Mouse (Mus musculus): Measurements from ENCODE around the gene Arpc3. TPM values are rescaled to one million over a fixed set of nuclear protein-coding genes. Genes with fewer than 3 reads are reported as not detected.
"Not testable (repeated sequence)": the region's sequence is repeated elsewhere in the genome, so short reads cannot be mapped to it uniquely, and the experiment has no call there.

Gene Arpc3
- total RNA-seq, 2 experiments from 2014 or later = 164 to 180 TPM

DNA sequence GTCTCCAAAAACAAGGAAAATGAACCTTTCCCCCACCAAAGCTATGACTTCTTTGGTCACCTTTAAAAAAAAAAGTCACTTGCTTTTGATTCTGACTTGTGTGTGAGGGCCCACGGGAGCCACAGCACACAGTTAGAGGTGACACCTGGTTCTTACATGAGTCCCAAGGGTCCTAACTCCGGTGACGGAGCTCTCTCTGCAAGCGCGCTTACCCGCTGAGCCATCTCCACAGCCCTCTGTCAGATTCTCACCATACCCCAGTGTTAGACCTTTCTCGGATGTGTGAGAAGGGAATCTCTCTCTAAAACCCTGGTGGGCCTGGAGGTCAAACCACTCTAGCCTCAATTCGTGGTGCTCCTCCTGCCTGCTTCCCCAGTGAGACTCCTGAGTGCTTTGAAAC lies 5.8 kb downstream of the Arpc3 start:
- DNase-seq (ENCODE audit: low spot score in 2 of 2) = no peak

DNA sequence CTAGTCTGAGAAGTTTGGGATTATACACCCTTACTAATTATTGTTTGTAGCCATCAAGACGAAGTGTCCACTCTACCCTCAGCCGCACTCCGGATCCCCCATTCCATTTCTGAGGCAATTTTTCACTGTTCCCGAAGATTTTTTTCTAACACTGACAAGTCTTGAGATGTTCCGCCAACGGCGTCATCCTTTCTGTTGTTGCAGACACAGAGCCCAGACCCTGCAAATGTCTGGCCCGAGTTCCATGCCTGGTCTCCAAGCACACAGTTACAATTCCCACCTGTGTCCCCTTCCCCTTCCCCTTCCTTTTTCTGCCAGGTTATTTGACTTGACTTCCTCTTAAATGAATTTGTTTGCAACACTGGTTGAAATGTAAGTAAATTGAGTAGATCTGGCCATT lies 8.2 kb downstream of the Arpc3 start:
- no peak for DNase-seq (ENCODE audit: low spot score in 2 of 2)

- no peak for DNase-seq (ENCODE audit: low spot score in 2 of 2)
Measured at GRCm38 (mm10) chr5:122400628-122401302, 9.1 kb downstream of the Arpc3 start.

GRCm38 (mm10) chr5:122401303-122401640 lies 9.6 kb downstream of the Arpc3 start:
- DNase-seq (ENCODE audit: low spot score in 2 of 2) = peak in 1 of 2 experiments; percentile 37

GRCm38 (mm10) chr5:122402160-122402559 lies 10.5 kb downstream of the Arpc3 start:
- no peak for DNase-seq (ENCODE audit: low spot score in 2 of 2)

DNA sequence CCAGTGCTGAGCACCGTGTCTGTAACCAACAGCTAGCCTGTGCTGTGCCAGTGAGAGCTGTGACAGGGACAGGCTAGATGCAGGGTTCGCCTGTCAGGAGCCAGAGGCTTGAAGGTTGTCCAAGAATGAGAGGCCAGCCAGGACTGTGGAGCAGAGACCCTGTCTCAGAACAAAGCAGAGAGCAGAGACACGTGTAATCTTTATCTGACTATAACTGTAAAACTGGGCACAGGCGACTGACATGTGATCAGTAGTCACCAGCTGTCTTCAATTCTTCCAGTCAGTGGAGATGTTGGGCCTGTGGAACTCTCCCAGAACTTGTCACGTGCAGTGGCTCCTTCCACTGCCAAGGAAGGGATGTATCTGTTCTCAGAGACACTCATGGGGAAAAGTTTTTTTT lies 11.1 kb downstream of the Arpc3 start:
- DNase-seq (ENCODE audit: low spot score in 2 of 2) = no peak

DNA sequence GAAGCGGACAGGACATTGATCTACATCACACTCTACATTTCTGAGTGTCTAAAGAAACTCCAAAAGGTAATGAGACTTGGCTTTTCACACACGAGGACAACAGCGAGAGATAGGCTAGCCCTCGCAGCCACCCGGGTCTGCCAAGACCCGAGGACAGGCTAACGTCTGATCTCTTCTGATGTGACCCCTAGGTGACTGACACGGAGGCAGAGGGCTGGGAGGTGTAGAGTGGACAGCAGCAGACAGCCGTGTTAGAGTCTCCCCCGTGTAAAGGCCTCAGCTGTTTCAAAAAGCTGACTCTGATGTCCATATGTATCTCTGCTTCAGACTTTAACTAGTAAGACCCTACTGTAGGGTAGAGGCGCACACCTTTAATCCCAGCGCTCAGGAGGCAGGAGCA lies 11.7 kb downstream of the Arpc3 start:
- DNase-seq (ENCODE audit: low spot score in 2 of 2) = no peak

- DNase-seq (ENCODE audit: low spot score in 2 of 2) = no peak
Measured at GRCm38 (mm10) chr5:122405537-122405936, 13.9 kb downstream of the Arpc3 start.

DNA sequence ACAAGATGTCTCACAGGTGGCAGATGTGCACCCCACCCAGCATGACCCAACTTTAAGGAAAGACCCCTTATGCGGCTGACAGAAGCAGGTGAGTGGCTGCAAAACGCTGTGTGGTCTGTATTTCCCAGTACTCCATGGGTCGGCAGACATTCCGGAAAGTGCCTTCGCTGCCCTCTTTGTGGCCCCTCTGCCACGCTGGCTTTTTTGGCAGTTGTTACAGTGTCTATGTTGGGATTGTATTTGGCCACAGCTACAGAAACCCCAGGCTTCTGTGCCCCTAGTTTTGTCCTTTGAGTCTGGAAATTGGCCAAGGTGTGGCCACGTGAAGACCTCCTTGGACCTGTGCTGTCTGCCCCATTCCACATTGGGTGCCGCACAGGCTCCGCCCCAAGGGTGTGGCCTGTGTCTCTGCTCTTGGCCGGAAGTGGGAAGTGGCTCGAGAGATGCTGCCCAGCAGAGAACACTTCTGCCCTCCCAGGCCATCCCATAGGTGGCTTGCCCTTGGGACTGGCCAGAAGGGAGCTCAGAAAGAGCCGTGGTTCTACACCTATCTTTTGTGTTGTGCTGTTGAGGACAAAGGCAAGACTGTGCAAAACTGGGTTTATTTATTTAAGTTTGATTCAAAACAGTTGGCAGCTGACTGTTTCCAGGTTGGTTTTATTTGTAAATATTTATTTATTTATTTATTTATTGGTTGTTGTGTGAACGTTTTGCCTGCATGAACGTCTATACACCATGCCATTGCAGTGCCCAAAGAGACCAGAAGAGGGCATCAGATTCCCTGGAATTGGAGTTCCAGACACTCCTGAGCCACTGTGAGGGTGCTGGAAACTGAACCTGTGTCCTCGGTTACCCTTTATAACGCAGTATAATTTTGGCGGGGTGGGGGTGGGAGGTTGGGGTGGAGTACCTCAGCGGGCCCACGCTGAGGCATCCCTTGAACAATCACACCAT lies 18.3 kb downstream of the Arpc3 start:
- no peak for DNase-seq (ENCODE audit: low spot score in 2 of 2)

- DNase-seq (ENCODE audit: low spot score in 2 of 2) = no peak
Measured at GRCm38 (mm10) chr5:122411892-122412291, 20.2 kb downstream of the Arpc3 start.

GRCm38 (mm10) chr5:122412826-122413225 lies 21.1 kb downstream of the Arpc3 start:
- no peak for DNase-seq (ENCODE audit: low spot score in 2 of 2)

GRCm38 (mm10) chr5:122414351-122414750 lies 22.7 kb downstream of the Arpc3 start:
- DNase-seq (ENCODE audit: low spot score in 2 of 2) = no peak

GRCm38 (mm10) chr5:122415465-122415864 lies 23.8 kb downstream of the Arpc3 start:
- no peak for DNase-seq (ENCODE audit: low spot score in 2 of 2)

- DNase-seq (ENCODE audit: low spot score in 2 of 2) = not testable (repeated sequence)
Measured at GRCm38 (mm10) chr5:122420676-122421075, 29.0 kb downstream of the Arpc3 start.

DNA sequence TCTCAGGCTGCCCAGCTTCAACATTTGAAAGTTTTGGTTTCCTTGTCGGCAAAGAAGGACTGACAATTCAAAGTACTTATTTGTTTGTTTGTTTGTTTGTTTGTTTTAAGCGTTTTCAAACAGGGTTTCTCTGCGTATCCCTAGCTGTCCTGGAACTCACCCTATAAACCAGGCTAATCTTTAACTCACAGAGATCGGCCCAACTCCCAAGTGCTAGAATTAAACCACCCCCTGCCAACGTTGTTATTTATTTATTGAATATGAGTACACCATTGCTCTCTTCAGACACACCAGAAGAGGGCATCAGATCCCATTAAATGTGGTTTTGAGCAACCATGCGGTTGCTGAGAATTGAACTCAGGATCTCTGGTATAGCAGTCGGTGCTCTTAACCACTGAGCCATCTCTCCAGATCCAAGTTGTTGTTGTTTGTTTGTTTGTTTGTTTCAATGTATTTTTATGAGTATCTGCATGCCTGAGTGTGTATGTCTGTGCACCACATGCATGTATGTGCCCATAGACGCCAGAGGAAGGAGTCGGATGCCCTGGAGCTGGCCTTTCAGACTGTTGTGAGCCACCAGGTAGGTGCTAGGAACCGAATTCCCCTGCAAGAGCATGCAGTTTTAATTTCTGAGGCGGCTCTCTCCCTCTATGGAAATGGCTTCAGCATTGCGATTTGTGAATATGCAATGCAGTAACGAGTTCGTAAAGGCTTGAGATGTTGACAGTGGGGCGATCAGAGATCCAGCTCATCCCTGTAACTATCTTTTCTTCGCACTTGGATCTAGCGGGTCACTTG lies 29.8 kb downstream of the Arpc3 start, which contains the start of gene Anapc7:
Gene Anapc7 (plus strand): TSS at position 423 of the 798 bp plus-strand sequence.
- DNase-seq (ENCODE audit: low spot score in 2 of 2) = no peak

DNA sequence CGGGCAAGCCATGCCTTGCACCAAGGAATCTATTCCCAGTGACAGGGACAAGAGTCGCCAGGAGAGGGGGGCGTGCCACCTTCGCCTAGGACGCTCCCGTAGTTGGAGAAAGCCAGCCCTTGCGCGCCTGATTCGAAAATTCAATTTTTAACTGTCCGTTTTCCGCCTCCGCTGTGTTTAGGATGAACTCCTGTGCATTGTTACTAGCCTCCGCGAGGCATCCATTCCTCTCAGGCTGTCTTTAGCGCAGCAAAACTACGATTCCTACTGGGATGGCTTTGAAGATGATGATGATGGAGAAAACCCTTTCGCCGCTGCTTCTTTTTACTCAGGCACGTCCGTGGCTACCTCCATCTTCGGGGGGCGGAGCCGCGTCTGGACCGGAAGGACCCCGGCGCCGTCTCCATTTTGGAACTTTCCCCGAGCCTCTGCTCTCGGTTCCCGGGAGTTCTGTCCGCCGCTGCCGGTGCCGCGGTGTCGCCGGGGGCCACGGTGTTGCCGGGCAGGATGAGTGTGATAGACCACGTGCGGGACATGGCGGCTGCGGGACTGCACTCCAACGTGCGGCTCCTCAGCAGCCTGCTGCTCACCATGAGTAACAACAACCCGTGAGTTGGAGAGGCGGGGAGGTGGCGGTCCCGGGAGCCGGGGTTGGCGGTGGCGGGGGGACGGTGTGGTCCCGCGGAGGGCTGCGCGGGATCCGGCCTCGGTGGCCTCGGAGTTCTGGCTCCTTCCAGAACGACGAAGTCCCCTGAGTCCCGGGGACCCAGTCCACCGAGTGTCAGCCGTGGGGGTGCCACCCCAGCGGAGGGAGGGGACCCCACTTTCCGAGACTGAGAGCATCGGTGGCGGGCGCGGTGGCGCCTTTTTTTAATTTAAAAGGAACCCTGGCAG lies 30.6 kb downstream of the Arpc3 start:
- peak; percentile 75 to 84 for DNase-seq (ENCODE audit: low spot score in 2 of 2)

- DNase-seq (ENCODE audit: low spot score in 2 of 2) = no peak
Measured at GRCm38 (mm10) chr5:122423083-122423482, 31.4 kb downstream of the Arpc3 start.

- DNase-seq (ENCODE audit: low spot score in 2 of 2) = no peak
Measured at GRCm38 (mm10) chr5:122425550-122425949, 33.9 kb downstream of the Arpc3 start.

GRCm38 (mm10) chr5:122430036-122430775 lies 38.5 kb downstream of the Arpc3 start:
- DNase-seq (ENCODE audit: low spot score in 2 of 2) = no peak

- no peak for DNase-seq (ENCODE audit: low spot score in 2 of 2)
Measured at GRCm38 (mm10) chr5:122431221-122431620, 39.5 kb downstream of the Arpc3 start.
